Mouse (Mus musculus) CD4-positive naive resting alpha-beta T cell, adult 57 days (primary cell): ENCODE data around the gene Gm4302. TPM values are rescaled to one million over a fixed set of nuclear protein-coding genes. Genes with fewer than 3 reads are reported as not detected.

Experiments used
- total RNA-seq: library from RNA; stranded (reverse); gene quantifications from one replicate; pipeline ENCODE4 v1.2.4, GENCODE M21; 2023

Gene Gm4302
- total RNA-seq = not detected

DNA sequence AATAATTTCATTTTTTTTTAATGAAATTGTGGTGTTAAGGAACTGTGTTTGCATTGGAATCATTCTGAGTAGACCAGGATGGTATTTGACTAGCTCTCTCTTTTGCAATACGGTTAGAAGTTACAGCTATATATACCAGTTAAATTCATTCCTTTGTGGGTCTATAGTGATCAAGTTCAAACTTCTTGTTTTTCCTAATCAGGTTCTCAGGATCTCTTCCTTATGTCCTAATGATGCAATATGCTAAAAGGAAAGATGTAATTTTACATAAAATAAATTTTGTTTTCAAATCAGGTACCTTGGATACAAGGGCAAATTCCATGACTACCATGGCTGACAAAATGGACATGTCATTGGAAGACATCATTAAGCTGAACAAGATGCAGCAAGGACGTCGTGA lies at the start of gene Gm4302:
Gm4302 (plus strand) TSS at position 301 of the 400 bp plus-strand sequence.

DNA sequence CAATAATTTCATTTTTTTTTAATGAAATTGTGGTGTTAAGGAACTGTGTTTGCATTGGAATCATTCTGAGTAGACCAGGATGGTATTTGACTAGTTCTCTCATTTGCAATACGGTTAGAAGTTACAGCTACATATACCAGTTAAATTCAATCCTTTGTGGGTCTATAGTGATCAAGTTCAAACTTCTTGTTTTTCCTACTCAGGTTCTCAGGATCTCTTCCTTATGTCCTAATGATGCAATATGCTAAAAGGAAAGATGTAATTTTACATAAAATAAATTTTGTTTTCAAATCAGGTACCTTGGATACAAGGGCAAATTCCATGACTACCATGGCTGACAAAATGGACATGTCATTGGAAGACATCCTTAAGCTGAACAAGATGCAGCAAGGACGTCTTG lies 5.3 kb upstream of the Gm4302 start, which contains the start of gene Gm4301:
Gm4301 (plus strand) TSS at position 301 of the 400 bp plus-strand sequence.

DNA sequence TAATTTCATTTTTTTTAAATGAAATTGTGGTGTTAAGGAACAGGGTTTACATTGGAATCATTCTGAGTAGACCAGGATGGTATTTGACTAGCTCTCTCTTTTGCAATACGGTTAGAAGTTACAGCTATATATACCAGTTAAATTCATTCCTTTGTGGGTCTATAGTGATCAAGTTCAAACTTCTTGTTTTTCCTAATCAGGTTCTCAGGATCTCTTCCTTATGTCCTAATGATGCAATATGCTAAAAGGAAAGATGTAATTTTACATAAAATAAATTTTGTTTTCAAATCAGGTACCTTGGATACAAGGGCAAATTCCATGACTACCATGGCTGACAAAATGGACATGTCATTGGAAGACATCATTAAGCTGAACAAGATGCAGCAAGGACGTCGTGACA lies 5.0 kb downstream of the Gm4302 start, which contains the start of gene Gm4303:
Gm4303 (plus strand) TSS at position 301 of the 400 bp plus-strand sequence.

DNA sequence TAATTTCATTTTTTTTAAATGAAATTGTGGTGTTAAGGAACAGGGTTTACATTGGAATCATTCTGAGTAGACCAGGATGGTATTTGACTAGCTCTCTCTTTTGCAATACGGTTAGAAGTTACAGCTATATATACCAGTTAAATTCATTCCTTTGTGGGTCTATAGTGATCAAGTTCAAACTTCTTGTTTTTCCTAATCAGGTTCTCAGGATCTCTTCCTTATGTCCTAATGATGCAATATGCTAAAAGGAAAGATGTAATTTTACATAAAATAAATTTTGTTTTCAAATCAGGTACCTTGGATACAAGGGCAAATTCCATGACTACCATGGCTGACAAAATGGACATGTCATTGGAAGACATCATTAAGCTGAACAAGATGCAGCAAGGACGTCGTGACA lies 10.2 kb downstream of the Gm4302 start, which contains the start of gene Gm4305:
Gm4305 (plus strand) TSS at position 301 of the 400 bp plus-strand sequence.

DNA sequence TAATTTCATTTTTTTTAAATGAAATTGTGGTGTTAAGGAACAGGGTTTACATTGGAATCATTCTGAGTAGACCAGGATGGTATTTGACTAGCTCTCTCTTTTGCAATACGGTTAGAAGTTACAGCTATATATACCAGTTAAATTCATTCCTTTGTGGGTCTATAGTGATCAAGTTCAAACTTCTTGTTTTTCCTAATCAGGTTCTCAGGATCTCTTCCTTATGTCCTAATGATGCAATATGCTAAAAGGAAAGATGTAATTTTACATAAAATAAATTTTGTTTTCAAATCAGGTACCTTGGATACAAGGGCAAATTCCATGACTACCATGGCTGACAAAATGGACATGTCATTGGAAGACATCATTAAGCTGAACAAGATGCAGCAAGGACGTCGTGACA lies 20.4 kb downstream of the Gm4302 start, which contains the start of gene Gm4307:
Gm4307 (plus strand) TSS at position 301 of the 400 bp plus-strand sequence.

DNA sequence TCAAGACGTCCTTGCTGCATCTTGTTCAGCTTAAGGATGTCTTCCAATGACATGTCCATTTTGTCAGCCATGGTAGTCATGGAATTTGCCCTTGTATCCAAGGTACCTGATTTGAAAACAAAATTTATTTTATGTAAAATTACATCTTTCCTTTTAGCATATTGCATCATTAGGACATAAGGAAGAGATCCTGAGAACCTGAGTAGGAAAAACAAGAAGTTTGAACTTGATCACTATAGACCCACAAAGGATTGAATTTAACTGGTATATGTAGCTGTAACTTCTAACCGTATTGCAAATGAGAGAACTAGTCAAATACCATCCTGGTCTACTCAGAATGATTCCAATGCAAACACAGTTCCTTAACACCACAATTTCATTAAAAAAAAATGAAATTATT lies 41.8 kb downstream of the Gm4302 start, which contains the start of gene Gm4312:
Gm4312 (minus strand) TSS at position 101 of the 400 bp plus-strand sequence.

Other genes starting within 250 kb of the Gm4302 start
- gene Gm4301, start 5.2 kb upstream of the Gm4302 start, total RNA-seq = not detected
- gene Gm4303, start 5.1 kb downstream of the Gm4302 start, total RNA-seq = not detected
- not detected for gene Gm4305, start 10.3 kb downstream of the Gm4302 start, total RNA-seq
- not detected for gene Gm4307, start 20.5 kb downstream of the Gm4302 start, total RNA-seq
- not detected for gene Gm4312, start 41.7 kb downstream of the Gm4302 start, total RNA-seq
- 0.86 TPM for gene Tmtc3, start 146.5 kb downstream of the Gm4302 start, total RNA-seq
- 1.5 TPM for gene Cep290, start 146.7 kb downstream of the Gm4302 start, total RNA-seq
- gene 4930430F08Rik, start 249.6 kb downstream of the Gm4302 start, total RNA-seq = 5.2 TPM
- gene 1700017N19Rik, start 249.6 kb downstream of the Gm4302 start, total RNA-seq = not detected